Mouse (Mus musculus): ENCODE measurements around the gene Prss16.

The Prss16 gene

DNA sequence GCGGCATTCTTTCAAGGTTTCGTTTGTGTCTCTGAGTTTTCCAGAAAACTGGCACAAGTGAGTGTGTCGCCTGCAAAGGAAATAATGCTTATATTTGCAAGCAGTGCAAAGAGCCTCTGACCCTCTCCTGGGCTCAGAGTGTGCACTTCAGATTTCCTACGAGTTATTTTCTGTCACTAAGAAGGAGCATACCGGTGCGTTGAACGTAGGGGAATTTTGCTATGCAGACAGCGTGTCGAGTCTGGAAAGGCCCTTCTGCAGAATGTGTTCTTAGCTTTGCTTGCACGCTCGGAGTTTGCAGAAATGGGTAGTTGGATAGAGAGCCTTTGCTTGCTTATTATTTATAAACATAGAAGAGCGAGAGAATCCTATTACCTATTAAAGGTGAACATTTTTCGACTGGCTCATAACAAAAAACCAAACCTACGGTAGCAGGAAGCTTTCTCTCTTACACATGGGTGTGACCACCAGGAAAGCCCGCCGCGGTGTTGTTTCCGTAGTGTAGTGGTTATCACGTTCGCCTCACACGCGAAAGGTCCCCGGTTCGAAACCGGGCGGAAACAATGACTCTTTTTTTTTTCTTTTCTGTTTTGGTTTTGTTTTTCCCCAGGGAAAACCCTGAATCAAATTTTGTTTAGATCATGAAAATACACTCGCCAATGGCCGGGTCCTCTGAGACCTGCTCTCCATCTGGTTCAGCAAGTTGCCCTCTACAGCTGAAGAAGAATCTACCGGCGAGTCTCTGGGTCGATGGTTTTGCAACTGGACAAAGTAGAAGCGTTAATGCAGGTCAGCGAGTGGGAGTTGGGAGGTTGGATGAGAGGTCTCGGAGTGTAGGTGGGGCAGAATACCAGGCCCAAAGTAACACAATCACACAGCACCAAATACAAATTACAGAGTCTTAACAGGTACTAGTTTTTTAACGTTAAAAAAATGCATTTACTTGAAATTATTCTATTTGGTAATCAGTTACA lies 16.8 kb upstream of the Prss16 start:
- Histone ChIP-seq H3K36me3 (ENCODE audit: control insufficient read depth, insufficient read depth, low read length, poor library complexity, severe bottlenecking) (no peaks in the 10 kb centered on the region), H3K27me3 (ENCODE audit: control insufficient read depth, insufficient read depth, low read length, poor library complexity, severe bottlenecking) (no peaks in the 10 kb centered on the region)
- DNase-seq (ENCODE audit: low read depth, low spot score), result peak; percentile 91

DNA sequence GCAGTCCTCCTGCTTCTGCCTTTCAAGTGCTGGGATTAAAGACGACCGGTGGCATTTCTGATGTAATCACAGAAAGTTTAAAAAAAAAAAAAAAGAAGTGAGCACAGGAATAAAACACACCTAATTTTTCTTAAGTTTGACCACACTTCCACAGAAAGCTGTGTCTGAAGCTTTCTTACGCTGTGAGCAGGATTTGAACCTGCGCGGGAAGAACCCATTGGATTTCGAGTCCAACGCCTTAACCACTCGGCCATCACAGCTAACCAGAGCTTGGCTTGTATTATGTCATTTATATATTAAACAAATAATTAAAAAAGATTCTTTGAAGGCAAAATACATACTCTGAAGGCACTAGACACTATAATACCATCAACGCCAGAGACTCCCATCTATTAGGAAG lies 12.7 kb upstream of the Prss16 start:
- H3K36me3 ChIP-seq (ENCODE audit: control insufficient read depth, insufficient read depth, low read length, poor library complexity, severe bottlenecking), result no peaks in the 10 kb centered on the region
- H3K27me3 ChIP-seq (ENCODE audit: control insufficient read depth, insufficient read depth, low read length, poor library complexity, severe bottlenecking), result no peaks in the 10 kb centered on the region
- peak; percentile 91 for DNase-seq (ENCODE audit: low read depth, low spot score)

DNA sequence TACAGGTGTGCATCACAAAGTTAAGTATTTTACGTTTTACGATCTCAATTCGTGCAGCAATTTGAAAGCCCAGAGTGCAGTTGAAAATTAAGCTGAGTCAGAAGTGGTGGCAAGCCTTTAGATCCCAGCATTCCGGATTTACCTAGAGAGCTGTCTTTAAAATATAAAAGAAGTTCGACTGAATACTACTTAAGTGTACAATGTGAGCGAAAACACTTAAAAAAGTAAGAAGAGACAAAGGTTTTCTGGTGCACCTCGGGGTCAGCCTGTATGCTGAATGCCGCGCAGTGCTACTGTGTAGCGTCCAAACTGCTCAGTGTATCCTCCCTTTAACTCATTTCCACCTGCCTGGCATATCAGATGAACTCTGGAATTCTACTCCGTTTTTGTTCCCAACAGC lies 12.0 kb upstream of the Prss16 start:
- Histone ChIP-seq H3K36me3 (ENCODE audit: control insufficient read depth, insufficient read depth, low read length, poor library complexity, severe bottlenecking) (no peaks in the 10 kb centered on the region), H3K27me3 (ENCODE audit: control insufficient read depth, insufficient read depth, low read length, poor library complexity, severe bottlenecking) (no peaks in the 10 kb centered on the region)
- DNase-seq (ENCODE audit: low read depth, low spot score), result peak; percentile 34

DNA sequence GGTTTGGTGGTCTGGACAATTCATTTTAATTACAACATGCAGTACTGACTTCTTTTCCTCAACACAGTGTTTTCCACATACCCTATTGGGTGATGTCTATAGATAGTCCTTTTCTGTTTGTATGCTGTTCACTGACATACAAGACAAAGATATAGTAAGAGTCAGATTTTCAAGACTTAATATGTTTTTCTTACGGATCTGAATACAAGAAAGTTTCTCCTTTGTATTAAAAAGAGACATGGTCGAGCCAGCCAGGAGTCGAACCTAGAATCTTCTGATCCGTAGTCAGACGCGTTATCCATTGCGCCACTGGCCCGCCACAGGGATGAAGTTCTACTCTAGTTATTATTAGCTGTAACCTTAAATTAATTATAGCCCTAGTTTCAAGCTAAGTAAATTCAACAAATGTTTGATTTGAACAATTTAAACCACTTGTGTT lies 11.4 kb upstream of the Prss16 start:
- H3K36me3 ChIP-seq (ENCODE audit: control insufficient read depth, insufficient read depth, low read length, poor library complexity, severe bottlenecking), result no peaks in the 10 kb centered on the region
- DNase-seq (ENCODE audit: low read depth, low spot score), result peak; percentile 65
- no peaks in the 10 kb centered on the region for H3K27me3 ChIP-seq (ENCODE audit: control insufficient read depth, insufficient read depth, low read length, poor library complexity, severe bottlenecking)

DNA sequence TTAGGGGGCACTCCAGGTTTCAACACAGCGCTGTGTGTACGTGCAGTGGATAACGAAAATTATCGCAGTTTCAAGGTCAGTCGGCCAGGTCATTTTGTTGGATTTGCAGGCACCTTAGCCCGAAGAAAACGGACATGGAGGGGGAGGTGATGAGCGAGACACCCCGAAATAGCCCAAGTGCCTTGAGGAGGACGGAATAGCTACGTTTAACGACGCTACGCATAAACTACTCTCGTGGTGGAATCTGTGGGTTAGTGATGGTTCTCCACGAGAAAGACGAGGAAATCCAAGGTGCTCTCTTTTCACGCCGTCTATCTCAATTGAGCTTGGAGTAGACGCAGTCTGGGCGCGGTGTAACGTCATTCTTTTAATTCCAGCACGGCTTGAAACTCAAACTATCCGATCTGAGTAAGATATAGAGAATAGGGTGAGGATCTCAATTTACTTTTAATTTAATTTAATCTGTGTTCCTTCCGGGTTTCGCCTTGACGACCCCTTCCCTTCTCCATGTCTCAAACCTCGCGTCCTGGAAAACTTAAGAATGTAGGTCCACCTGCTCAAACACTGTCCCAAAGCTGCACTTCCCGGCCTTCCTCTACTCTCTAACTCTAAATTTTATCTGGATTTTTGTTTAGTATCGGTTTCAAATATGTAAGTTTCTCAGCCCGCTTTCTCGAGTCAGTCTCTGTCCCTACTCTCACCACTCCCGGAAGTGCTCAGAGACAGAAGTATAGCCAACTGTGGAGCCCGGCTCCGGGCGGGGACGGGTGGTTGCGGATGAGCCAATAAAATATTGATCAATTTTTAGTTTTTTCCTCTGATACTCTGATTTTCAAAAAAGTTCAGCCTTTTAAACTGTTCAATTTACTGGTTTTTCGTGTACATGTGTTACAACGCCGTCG lies 10.6 kb upstream of the Prss16 start:
- DNase-seq (ENCODE audit: low read depth, low spot score), result peak; percentile 64
- Histone ChIP-seq H3K27me3 (ENCODE audit: control insufficient read depth, insufficient read depth, low read length, poor library complexity, severe bottlenecking) (no peaks in the 10 kb centered on the region), H3K36me3 (ENCODE audit: control insufficient read depth, insufficient read depth, low read length, poor library complexity, severe bottlenecking) (no peaks in the 10 kb centered on the region)

DNA sequence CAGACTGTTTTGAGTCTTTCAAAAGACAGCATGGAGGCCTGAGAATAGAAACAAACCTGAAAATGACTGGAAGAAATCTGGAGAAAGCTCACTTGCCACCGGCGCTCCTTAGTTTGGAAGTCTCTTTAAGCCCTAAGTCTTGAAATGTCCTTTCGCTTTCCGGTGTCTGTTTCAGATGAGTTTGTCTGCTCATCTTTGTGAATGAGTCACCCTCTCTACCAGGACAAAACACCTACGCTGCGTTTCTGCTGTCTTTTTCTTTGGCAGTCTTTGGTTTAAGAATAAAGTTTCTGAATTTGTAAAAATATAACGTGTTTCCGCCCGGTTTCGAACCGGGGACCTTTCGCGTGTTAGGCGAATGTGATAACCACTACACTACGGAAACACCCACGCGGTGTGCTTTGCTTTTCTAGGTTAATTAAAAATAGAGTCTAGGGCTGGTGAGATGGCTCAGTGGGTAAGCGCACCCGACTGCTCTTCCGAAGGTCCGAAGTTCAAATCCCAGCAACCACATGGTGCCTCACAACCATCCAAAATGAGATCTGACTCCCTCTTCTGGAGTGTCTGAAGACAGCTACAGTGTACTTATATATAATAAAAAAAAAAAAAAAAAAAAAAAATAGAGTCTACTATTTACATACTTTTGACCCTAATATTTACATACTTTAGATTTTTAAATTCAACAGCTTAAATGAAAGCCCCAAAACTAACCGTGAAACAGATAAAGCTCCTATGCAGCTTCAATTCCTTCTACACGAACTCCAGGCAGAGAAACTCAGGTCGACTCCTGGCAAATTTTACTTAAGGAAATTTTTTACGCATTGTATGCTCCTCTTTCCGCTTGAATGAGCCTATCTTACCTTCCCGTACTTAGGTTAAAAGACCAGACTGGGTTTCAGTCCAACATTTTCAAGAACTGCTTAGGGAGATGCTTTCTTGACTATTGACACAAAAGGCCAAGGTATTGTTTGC lies 6.2 kb upstream of the Prss16 start:
- no peaks in the 10 kb centered on the region for H3K27me3 ChIP-seq (ENCODE audit: control insufficient read depth, insufficient read depth, low read length, poor library complexity, severe bottlenecking)
- DNase-seq (ENCODE audit: low read depth, low spot score), result peak; percentile 95
- no peaks in the 10 kb centered on the region for H3K36me3 ChIP-seq (ENCODE audit: control insufficient read depth, insufficient read depth, low read length, poor library complexity, severe bottlenecking)

DNA sequence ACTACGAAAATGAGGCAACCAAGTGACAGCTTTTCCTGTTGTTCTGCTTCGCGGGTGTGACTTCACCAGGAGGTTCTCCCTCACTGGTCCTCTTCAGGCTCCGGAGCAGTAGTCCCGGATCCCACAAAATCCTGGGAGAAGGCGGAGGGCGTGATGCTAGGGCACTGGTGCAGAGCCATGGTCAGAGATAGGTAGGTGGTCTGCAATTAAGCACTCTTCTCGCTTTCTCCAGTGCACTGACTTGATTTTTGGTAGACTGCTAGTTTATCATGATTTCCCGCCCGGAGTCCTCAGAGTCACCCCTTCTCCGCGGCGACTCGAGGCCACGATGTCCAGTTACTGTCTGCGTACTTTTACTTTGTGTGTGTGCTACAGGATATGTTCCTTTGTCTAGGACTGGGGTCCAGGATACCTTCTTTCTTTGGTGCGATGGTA lies 4.9 kb upstream of the Prss16 start:
- H3K27me3 ChIP-seq (ENCODE audit: control insufficient read depth, insufficient read depth, low read length, poor library complexity, severe bottlenecking), result no peaks in the 10 kb centered on the region

DNA sequence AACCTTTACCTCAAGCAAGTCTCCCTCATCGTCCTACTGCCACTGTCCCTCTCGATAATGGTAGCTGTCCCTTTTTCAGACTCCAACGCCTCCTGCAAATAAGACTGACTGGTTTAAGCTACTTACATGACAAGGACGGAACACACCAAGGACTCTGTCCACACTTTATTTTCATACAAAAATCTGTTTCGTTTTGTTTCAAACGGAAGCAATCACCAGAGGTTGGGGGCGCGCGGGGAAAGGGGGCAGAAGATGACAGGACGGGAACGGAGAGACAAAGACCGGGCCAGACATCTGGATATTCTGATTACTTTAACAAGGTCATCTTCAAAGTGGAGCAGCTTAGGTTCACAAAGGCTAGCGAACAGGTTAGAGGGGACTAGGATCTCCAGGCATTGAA lies 4.2 kb upstream of the Prss16 start:
- Histone ChIP-seq H3K27me3 (ENCODE audit: control insufficient read depth, insufficient read depth, low read length, poor library complexity, severe bottlenecking) (no peaks in the 10 kb centered on the region), H3K36me3 (ENCODE audit: control insufficient read depth, insufficient read depth, low read length, poor library complexity, severe bottlenecking) (no peaks in the 10 kb centered on the region)
- DNase-seq (ENCODE audit: low read depth, low spot score), result no peak

More for the DNA sequence above, 4.9 kb upstream of the Prss16 start:
- peak; percentile 21 for DNase-seq (ENCODE audit: low read depth, low spot score)
- H3K36me3 ChIP-seq (ENCODE audit: control insufficient read depth, insufficient read depth, low read length, poor library complexity, severe bottlenecking), result no peaks in the 10 kb centered on the region

DNA sequence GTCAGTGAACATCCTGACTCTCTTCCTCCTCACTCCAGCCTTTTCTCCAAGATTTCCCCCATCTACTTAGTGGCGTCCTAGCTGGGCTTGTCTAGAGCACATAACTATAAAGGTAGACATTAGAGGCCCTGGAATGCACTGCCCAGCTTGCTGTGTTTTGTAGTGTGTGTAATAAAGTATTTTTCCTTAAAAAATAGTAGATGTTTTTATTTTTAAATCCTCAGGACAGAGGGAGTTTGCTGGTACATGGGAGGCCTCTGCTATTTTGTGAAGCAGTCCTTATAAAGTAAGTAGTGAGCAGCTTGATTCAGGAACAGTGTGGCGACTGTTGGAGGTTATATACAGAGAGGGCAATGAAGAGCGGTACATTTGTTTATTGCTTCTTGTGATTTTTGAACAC lies 835 bp downstream of the Prss16 start:
- DNase-seq (ENCODE audit: low read depth, low spot score), result no peak
- Histone ChIP-seq H3K36me3 (ENCODE audit: control insufficient read depth, insufficient read depth, low read length, poor library complexity, severe bottlenecking) (no peaks in the 10 kb centered on the region), H3K27me3 (ENCODE audit: control insufficient read depth, insufficient read depth, low read length, poor library complexity, severe bottlenecking) (no peaks in the 10 kb centered on the region)

DNA sequence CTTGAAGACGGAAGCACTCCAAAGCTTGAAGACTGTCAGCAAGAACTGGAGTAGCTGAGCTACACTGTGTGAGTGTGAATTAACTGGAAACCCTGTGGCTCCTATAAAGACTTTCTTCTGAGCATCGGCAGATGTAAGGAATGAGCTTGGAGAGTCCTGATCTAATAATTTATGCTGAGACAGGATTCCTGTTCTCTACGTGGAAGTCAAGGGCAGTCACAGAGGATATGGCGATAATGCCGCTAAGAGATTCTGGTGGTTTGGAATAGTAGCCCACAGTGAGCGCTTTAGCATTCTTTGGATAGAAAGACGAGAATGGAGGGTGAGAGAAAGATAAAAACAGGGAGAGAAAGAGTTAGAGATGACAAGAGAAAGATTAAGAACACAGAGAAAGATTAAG lies 1.7 kb downstream of the Prss16 start:
- Histone ChIP-seq H3K27me3 (ENCODE audit: control insufficient read depth, insufficient read depth, low read length, poor library complexity, severe bottlenecking) (no peaks in the 10 kb centered on the region), H3K36me3 (ENCODE audit: control insufficient read depth, insufficient read depth, low read length, poor library complexity, severe bottlenecking) (no peaks in the 10 kb centered on the region)
- DNase-seq (ENCODE audit: low read depth, low spot score), result no peak

DNA sequence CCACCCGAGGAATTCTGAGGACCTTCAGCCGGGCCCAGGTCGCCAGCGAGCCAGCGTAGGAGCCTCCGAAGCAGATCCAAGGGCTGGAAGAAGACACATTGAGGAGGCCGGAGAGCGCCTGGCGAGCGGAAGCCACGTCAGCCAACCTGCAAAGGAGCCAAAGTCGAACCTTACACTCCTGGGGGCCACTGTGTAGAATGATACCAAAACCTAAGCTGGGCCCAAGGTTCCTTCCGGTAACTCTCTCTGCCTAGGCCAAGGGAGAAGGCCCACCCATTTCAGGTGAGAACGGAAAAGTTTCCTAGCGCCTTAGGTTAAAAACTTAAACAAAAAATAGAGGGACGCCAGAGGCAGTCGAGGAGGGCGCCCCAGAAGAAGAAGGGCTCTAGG lies 2.4 kb downstream of the Prss16 start:
- DNase-seq (ENCODE audit: low read depth, low spot score), result no peak
- Histone ChIP-seq H3K36me3 (ENCODE audit: control insufficient read depth, insufficient read depth, low read length, poor library complexity, severe bottlenecking) (no peaks in the 10 kb centered on the region), H3K27me3 (ENCODE audit: control insufficient read depth, insufficient read depth, low read length, poor library complexity, severe bottlenecking) (no peaks in the 10 kb centered on the region)

DNA sequence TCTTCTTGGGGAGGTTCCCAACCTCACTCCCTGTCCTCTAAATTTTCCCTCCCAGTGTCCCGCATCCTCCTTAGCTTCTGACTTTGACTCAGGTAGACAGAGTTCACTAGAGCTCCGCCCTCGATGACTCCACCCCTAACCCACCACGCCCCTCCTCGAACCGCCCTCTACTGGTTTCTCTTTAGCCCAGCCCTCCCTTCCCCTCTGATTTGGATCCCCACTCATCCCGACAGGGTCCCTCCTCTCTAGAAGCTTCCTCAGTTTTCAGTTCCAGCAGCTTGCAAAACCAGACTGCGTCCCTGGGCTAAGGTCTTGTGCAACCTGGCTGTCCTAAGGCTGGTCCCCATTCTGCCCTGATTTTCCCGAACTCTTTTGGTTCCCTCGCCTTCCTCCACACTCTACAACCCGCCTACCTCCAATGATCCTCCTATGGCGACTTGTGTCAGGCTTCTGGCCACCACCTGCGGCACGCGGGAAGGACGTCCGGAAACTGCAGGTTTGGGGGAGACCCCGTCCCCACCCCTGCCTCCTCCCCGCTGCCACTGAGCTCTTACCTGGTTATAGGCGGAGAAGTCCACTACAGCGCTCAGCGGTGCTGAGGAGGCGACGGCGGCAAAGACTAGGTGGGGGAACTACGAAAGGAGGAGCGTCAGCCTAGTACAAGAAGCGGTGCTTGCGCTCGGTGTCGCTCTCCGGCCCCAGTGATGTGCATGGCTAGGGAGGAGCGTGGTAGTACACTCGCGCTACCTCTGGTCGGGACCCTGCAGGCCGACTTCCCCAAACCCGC lies 3.0 kb downstream of the Prss16 start:
- Histone ChIP-seq H3K36me3 (ENCODE audit: control insufficient read depth, insufficient read depth, low read length, poor library complexity, severe bottlenecking) (no peaks in the 10 kb centered on the region), H3K27me3 (ENCODE audit: control insufficient read depth, insufficient read depth, low read length, poor library complexity, severe bottlenecking) (no peaks in the 10 kb centered on the region)
- peak; percentile 77 for DNase-seq (ENCODE audit: low read depth, low spot score)

DNA sequence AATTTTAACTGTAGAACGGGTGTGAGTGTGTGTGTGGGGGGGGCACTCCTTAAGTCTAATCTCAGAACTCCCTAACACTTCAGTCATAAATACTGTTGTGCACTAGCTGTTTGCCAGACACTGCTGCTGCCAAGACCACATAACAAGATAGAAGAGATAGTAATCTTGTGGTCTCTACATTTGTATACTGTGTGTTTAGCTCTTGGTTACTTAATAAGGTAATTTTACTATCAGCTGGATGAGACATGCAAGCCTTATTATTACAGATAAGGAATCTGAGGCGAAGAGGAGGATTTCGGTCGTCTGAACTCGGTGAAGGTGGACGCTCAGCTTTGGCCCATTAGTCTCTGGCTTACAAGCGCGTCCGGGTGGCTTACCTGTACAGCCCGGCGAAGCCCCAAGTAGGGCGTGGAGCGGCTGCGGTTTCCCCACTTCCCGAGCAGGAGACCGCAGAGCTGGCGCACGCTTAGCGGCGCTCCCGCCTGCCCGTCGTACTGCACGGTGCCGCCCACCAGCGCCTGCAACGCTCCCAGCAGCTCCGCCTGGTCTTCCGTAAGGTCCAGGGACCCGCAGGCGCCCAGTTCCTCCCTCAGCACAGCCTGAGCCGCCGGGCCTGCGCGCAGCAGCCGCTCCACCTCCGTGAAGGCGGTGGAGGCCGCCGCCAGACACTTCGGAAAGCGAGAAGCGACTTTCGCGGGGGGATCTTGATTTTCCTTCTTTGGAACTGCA lies 3.8 kb downstream of the Prss16 start:
- no peaks in the 10 kb centered on the region for H3K27me3 ChIP-seq (ENCODE audit: control insufficient read depth, insufficient read depth, low read length, poor library complexity, severe bottlenecking)
- DNase-seq (ENCODE audit: low read depth, low spot score), result peak; percentile 60
- no peaks in the 10 kb centered on the region for H3K36me3 ChIP-seq (ENCODE audit: control insufficient read depth, insufficient read depth, low read length, poor library complexity, severe bottlenecking)
